Mouse (Mus musculus) cerebellum, adult 8-10 months (tissue): ENCODE results near the gene Styk1.

ENCODE experiments used
- DNase-seq: peaks from one replicate; pipeline ENCODE4 v3.0.0; 2022

Gene Styk1

DNA sequence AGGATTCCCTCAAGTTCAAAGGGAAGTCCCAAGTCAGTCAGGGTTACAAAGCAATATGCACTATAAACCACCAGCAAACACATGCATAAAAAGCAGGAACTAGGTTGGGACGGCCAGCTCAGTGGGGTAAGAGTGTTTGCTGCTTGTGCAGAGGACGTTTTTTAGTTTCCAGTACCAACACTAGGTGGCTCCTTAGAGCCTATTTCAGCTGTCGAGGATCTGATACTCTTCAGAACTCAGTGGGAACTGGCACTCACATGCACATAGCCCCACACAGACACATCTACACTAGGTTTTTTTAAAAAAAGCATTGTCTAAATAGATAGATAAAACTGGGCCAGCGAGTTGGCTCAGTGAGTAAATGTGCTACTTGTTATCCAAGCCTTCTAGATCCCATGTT, 13.7 kb upstream of the Styk1 start:
- peak; percentile 30 for DNase-seq

DNA sequence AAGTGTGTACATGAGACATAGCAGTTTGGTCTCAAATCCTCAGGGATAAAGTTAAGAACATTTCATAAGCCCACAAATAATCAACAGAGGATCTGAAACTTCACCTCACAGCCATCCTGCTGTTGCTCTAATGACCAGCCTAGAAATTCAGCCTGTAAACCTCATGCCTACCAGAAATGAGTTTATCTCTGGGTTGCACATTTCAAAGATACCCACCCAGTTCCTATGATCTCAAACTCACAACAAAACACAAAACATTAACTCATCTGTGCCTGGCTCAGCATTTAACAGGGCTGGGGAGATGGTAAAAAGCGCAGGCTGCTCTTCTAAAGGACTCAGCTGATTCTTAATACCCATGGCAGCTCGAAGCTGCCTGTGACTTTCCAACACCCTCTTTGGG, 11.0 kb upstream of the Styk1 start:
- no peak for DNase-seq

DNA sequence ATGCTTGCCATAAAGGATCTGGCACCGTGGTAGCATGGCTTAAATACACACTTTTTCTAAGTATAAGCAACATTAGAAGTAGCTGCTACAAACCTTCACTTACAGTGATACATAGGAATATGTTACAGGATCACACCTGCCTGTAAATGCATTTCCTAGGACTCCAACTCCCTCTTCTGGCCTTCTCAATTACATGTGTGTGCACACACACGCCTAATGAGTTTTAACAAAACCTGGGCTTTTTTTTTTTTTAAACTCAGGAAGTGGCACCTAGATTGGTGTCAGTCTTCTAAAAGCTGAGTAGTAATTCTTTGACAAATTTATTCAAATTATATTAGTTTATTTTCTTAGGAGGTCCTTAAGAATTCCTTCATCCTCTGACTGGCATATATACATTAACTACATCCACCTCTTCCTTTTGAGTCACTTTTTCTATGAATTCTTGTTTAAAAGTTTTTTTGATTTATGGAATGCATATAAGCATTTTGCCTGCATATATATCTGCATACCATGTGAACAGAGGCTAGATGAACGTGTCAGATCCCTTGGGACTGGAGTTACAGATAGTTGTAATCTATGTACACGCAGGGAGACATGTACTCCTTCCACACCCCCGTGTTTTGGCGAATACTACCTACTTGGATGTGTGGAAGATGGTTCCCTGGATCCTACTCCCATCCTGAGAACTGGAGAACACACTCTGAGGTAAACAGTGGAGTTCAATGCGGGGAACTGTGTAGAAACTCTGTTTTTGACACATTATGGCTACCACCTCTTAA, 9.8 kb upstream of the Styk1 start:
- DNase-seq, result no peak

DNA sequence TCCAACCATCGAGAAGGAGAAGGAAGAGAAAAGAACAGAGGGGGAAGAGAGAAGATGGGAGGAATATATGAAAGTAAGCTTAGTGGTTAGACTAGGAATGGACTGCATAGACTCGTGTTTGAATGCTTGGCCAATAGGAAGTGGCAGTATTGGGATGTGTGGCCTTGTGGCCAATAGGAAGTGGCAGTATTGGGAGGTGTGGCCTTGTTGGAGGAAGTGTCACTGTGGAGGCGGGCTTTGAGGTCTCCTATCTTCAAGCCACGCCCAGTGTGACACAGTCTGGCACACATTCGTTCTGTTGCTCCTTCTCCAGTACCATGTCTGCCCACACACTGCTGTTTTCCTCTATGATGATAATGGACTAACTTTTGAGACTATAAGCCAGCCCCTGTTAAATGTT, 7.3 kb upstream of the Styk1 start:
- DNase-seq, result no peak

DNA sequence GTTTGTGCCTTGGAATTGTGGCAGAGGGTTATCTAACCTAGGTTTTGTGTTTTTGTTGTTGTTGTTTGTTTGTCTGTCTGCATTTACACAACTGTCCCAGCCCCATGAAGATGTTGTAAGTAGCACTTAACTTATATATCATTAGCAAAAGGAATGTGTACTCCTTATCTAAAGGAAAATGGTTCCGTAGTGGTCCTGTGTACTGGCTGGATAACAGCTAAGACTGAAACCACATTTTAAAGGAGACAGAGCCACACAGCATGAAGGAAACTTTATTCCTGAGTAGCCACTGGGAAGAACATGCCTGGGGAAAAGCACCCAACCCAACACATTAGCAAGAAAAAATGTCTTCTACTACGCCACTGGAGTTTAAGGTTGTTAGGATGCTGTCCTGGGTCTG, 6.1 kb upstream of the Styk1 start:
- no peak for DNase-seq

DNA sequence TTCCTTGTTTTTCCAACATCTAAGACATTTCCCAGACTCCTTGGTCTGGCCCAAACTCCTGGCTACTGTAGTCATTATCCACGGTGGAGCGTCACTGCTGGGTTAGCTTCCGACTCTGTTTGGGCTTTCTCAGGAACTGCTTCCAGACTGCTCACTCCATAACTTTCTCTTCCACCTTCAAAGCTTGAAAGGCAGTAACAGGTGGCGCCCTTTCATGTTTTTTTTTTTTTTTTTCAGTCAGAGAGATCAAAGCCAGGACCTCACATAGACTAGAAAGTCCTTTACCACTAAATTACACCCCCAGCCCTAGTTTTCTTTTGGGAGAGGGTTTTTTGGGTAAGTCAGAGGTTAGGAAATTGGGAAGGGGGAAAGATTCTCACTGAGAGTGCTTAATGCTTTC, 1.5 kb upstream of the Styk1 start:
- DNase-seq, result no peak

DNA sequence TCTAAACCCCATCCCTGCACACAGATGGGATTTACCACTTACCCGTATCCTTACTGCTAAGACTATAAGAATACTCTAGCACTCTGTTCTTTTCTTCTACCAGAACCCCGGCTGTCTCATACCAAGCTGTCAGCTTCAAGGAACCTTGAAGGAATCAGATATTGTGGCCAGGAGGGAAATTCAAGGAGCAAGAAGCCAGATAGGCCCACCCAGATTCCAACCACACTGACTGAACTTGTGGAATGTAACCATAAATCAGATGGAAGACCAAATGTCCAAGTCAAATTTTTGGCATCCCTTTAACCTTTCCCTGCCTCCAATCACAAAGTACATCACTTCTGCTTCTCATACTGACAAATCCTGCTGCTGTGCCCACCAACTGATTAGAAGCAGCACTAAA, 6.4 kb downstream of the Styk1 start:
- DNase-seq, result no peak

DNA sequence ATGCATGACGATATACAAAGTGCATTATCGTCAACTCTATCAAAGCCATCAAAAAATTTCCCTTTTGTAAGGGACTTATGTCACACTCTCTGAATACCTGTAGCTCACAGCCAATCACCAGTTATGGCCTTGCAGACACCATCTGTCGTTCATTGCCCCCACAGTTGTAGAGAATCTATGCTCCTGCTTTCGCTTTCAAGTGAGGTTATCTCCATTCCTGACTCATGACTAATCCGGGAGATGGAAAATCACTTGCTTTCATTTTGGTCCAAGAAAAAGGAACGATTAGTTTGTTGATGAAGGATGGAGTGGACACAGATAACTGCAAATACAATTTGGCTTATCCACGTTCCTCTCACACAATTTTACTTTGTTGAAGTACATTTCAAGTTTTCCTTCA, 9.1 kb downstream of the Styk1 start:
- DNase-seq, result no peak

DNA sequence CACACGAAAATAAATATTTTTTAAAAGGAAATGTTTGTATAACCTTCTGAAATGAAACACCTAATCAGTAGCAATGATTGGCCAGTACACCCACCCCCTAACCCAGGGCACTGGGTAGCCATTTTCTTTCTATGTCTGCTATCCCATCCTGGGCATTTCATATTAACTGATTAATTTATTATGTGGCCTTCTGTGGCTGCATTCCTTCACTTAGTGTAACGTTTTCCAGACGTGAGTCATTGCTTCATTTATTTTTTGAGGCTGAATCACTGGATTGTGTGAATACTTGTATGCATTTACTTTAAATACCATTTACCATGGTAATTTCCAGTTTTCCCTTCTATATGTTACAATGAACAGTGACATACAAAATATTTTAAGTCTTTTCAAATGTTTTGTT, 13.3 kb downstream of the Styk1 start:
- no peak for DNase-seq

DNA sequence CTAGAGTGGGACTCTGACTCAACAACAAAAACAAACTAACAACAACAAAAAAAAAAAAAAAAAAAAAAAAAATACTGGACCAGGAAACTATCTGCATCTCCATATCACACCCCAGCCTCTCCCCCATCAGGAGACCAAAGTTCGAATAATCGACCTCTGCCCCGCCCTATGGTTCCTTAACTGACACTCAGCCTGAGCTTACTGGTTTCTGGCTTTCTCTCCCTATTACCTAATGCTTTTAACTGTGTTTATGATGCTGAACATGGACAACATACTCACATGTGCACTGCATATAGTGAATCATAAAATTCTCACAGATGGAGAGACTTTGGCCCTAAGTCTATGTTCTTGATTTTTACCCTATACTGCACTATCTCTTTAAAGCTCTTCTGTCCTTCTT, 14.1 kb downstream of the Styk1 start:
- no peak for DNase-seq

DNA sequence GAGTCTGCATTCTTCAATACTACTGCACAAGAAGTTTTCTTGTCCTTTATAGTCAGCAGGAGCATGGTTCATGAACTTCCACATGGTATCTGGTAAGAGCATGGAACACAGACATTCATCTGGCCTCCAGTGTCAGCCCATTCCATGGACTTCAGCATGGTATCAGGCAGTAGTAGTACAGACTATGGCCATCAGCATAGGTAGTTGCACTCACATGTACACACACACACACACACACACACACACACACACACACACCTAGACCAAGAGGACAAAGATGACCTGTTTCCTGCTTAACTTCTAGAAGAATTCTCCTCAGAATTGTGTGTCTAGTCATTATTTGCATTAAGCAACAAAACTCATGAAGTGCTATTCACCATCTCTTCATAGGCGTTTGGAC, 14.6 kb downstream of the Styk1 start:
- DNase-seq, result no peak

DNA sequence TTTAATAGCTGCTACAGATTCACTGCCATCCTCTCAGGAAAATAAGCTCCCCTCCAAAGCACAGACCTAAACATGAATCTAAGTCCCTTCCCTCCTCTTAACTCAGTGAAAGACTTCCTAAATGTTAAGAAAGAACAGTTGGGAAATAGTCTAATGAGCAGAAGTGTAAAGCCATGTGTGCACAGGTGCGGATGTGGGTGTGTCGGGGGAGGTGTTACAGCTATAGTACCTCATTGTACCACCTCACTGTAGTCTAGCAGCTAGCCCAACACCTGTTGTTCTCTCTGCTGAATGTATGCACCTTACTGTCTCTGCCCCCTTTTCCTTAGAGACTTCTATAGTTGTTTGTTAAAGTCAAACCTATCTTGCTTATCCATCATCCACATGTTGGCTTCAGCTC, 26.3 kb downstream of the Styk1 start:
- DNase-seq, result no peak

DNA sequence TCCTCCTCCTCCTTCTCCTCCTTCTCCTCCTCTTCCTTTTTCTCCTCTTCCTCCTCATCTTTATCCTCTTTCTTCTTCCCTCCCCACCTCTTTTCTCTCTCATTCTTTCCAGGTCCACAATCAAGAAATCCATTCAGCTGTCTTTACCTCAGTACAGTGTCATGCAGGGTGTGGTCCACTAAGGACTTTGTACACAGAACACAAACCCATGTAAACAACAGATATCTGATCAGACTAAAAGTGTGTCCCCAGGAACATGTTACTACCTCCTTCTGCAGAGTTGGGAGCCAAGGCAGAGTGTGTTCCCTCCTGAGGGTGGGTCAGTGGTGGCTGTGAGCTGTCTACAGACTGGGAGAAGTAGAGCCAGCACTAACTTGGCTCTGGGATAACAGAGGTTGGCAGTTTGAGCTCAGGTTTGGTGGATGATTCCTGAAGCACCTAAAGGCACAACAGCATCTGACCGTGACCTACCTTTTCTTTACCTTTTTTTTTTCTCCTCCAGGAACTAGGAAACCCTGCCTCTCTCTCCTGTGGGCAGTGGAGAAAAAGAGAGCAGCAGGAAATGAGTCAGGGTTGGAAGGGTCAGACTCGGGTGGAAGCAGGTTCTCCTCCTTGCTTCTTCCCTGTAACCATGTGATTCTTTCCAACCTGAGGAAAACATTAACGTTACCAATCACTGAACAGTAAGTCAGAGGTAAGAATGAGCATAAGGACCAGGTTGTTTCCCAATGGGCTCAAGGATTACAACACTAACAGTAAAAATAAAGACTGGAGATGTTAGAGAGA, 31.4 kb downstream of the Styk1 start:
- DNase-seq, result no peak

DNA sequence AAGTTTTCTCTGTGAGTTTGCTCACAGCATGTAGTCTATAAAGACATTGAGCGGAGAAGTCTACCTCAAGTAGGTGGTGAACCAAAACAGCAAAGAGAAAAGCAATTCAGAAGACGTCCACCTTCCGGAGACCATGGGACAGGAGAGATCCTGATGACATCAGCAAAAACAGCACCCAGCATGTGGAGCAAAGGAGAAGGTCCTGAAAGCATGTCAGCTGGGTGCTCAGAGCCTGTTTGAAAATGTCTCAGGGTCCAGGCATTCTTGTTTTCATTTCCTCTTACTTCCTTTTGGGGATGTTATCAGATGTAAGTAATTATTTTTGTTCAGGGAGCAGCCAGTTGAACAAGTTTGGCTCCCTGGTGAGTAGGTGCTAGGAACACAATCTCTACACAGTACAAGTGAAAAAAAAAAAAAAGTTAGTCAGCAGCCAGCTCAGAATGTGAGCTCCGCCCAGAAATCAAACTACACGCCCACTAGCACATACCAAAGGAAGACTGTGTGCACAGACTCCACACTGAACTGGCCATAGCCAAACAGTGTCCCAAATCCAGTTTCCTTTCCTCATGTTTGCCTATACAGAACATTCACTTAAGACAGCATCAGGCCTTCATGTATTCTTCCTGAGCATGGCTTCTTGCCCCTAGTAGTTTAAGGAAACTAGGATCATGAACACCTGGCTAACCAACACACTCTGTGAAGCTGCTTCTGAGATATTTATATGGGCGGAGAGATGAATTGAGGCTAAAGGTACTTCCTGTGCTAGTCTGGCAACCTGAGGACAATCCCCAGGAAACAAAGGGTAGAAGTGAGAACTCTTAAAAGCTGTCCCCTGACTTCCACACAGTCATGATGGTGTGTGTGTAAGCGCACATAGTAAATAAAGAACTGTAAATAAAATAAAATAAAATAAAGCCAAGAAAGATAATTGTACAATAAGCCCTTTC, 37.0 kb downstream of the Styk1 start:
- no peak for DNase-seq

DNA sequence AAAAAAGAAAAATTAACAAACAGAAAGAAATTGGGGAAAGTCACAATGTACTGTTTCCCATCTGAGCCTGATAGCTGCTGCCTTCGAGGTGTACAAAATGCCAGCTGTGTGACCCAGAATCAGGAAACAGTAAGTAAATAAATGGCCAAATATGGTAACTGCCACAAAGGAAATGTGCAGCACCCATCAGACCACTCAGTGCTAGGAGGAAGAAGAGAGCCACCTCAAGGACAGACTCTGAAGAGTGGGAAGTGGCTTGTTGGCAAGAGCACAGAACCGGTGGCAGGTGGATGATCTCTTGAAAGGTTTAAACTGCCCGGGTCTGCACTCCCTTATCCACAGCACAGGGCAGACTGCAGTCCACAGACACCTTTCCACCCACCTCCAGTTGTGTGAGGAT, 45.4 kb downstream of the Styk1 start:
- DNase-seq, result no peak

DNA sequence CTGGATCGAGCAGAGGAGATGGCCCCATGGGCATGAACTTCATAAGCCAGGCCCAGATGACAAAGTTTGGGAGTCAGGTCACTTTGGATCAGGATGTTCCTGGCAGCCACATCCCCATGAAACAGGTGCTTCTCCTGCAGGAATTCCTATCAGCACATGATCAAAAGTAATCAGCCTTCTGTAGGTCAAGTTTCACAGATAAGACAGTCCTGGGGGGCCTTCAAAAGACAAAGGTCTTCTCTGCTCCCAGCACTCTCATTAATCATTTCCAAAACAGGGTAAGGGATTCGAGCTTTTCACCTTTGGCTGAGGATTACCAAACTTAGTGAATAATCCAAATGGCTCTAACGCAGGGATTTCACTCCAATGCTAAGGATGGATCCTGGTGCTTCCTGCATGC, 48.6 kb downstream of the Styk1 start:
- DNase-seq, result no peak

DNA sequence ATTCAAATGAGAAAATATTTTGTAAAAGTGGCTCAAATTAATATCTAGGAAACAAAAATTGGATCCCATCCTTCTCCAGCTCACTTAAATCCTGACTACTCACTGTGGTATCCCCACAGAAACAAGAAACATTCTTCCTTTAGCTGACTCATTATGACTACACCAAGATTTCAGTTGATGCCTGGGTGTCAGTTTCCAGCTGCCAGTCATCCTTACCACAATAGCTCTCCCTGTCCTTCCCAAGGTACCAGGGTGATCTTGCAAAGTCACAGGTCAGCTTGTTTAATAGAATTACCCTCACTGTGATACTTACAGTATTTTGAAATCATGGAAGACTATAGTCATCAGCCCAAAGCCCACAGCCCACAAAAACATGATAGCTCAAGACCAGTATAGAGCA, 54.9 kb downstream of the Styk1 start:
- DNase-seq, result no peak

DNA sequence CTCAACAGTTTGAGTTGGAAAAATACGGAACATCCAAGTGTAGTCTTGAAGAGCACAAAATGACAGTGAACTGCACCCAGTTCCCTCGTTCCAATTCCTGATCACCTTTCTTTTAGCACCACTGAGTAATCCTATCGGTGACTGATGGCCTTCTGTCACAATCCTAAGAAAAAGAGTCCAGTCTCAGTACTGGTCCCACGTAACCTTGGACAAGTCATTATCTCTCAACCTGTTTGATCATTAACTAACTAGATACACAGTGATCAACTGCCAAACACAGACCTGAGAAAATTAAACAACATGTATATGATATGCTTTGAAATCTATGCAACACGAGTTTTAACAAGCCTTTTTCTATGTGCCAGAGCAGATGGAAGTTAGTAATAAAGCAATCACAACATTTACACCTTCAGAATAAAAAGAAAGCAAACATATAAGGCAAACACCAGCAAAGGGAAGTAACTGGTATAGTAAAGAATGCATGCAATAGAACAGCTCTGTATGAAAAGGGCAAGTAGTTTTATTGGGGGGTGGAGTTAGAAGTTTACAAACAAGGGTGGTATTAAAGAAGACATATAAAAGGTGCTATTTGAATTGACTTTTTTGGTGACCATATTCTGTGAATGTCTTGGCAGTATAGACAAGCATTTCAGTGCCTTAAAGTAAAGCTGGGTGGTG, 58.8 kb downstream of the Styk1 start:
- DNase-seq, result no peak

DNA sequence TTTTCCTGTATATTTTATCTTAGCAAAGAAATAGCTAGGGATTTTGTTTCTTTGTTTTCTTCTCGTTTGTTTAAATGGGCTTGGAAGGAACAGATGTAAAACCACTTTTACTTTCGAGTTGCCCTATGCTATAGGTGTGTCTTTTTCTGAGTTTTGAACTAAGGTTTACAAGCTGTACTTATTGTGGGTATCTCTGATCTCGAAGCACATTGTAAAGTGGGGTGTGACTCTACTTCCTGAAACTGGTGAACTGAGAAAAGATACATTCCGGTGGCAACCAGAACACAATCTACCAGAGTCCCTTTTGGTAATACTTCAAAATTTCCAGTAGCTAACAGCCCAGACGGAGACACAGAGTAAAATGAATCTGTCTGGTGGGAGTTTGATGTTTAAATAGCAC, 59.5 kb downstream of the Styk1 start:
- DNase-seq, result no peak

DNA sequence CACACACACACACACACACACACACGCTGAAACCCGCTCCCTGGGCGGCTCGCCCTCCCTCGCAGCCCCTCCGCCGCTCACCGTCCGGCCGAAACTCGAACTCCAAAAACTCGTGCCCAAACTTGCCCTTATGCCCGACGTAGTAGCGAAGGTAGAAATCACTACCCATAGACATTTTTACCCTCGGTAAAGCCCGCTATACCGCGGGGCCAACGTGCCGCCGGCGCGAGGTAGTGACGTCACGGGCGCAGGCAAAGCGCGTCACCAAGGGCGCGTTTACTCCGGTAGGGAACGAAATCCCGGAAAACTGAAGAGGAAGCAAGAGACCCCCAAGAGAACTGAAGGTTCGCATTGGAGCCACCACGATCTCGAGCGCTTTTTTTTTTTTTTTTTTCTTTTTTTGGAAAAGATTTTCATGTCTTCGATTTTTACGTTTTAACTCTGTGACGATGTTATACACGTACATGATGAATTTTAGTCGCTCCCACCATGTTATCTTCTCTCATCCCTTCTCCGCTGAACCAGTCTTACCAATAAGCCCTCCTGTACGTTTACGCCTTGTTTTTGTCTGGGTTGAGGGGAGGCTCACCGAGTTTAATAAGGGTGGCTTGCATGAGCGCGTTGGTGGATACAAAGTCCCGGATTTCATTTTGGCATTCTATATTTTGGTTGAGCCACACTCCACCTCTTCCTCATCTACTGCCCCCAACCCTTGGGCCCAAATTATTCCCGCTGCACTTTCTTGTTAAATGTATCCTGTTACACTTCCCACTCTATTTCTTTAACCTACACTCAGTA, 60.2 kb downstream of the Styk1 start, which contains the start of gene Magohb:
TSS of gene Magohb (minus strand) at position 254 of the 798 bp plus-strand sequence.
- peak; percentile 86 for DNase-seq

DNA sequence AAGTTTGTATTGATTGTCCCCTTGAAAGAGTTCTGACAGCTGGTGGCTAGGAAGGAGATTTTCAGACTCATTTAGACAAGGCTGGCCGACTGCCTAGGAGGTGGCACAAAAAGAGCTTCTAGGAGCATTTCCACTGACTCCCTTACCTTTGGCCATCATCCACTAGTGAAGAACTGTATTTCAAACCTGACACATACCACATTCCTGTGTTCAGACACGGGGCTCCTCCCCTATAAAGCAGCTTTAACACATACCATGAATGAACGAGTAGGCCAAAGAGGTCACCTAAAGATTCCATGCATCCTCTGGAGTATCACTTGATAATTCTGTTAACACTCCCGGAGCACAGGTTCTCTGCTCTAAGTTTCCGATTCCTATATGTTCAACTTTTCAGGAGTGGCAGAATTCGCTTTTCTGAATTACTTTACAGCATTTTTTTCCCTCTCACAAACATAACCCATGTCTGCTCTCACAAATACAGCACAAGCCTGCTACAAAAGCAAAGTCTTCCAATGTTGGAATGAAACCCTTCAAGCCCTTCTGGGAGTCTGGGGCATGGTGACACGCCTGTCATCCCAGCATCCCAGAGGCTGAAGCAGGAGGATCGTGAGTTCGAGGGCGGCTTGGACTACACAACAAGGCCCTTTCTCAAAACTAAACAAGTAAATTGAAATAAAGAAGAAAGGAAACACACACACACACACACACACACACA, 61.0 kb downstream of the Styk1 start:
- peak; percentile 6 for DNase-seq
